Mouse (Mus musculus) thymus, adult 2 months (tissue): Measurements from ENCODE around the gene Smurf2.

Experiments used
- CTCF ChIP-seq: fragments of 200-500 bp; IDR thresholded peaks from 2 replicates; pipeline ENCODE4 v1.5.1; 2012; ENCODE audit warnings: mild to moderate bottlenecking, control low read depth, low read length, moderate library complexity, borderline replicate concordance; ENCODE audit not compliant: control insufficient read depth, poor library complexity, insufficient read depth; ENCODE audit errors: extremely low read depth
- POLR2A ChIP-seq: fragments of 200-500 bp; IDR thresholded peaks from 2 replicates; pipeline ENCODE4 v1.6.1; 2012; ENCODE audit warnings: mild to moderate bottlenecking, low read length, control low read depth, moderate library complexity; ENCODE audit not compliant: control insufficient read depth, poor library complexity, insufficient read depth; ENCODE audit errors: extremely low read depth

- TF ChIP-seq POLR2A (no peak), CTCF (no peak)
Observed at GRCm38 (mm10) chr11:106959121-106959520, 38.6 kb upstream of the Smurf2 start.
